In the genomic region with DNA sequence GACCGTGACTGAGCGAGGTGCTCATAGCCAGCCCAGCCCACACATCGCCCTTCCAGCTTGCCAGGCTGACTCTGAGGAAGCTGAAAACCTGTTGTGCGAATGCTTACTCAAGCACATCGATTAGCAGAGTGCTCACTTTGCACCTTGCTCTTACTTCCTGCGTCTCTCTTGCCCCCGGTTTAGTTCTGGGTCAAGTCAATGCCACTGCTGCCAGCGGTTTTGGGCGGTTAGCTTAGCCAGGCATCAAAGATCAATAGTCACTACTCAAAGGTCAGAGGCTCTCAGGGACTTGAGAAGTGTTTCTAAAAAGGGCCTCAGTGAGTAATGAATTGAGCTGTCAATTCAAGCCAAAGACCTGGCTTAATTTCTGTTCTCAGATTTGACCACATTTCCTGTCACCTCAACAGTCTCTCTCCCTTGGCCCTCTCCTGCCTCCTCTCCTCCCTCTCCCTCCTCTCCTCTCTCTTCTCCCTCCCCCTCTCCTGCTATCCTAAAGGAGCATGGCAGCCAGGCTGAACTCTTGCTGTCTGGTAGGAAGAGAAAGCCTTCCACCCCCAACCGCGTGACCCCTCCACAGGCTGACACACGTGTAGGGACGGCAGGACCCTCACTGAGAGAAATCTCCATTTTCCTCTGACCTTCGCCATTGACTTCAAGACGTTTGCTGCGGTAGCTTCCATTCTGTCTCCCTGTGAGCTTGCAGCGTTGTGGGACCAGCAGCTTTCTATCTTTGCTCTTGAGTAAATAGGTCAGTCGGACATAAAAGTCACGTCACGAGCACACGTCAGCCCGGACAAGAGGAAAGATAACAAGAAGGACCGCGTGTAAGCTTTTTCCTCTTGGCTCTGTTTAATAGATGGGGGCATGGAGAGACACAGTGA, we compare ENCODE assay signal across 10 mouse cellular contexts. TPM values are rescaled to one million over a fixed set of nuclear protein-coding genes. Genes with fewer than 3 reads are reported as not detected.
DNase-seq lines count a peak whose midpoint lies in the region; ATAC-seq and TF ChIP-seq lines count a peak whose summit lies in the region.
"Had no signal": no experiment of that assay in that cellular context is flagged by ENCODE, and none has a peak within 500 bp of the region (broad histone marks: within the 10 kb centered on the region; RNA-seq: fewer than 3 reads in every experiment).

No protein-coding gene starts in this region.

- no peaks in the 10 kb centered on the region for H3K36me3 ChIP-seq in midbrain, embryonic 11.5 days (ENCODE audit: control insufficient read depth, insufficient read depth, low read length)
- H3K36me3 ChIP-seq in midbrain, embryonic 16.5 days (ENCODE audit: control insufficient read depth, insufficient read depth, low read length): no peaks in the 10 kb centered on the region
- no peaks in the 10 kb centered on the region for H3K36me3 ChIP-seq in liver, embryonic 14.5 days (replicated peaks; ENCODE audit: control insufficient read depth, insufficient read depth, low read depth)
- no peaks in the 10 kb centered on the region for H3K36me3 ChIP-seq in stomach, embryonic 15.5 days
- H3K36me3 ChIP-seq: embryonic facial prominence, embryonic 13.5 days had no signal

- no peak overlapping the region for H3K4me3 ChIP-seq in midbrain, embryonic 11.5 days (ENCODE audit: low read depth, low read length)
- H3K4me3 ChIP-seq in midbrain, embryonic 16.5 days (ENCODE audit: low read depth, low read length): no peak overlapping the region
- H3K4me3 ChIP-seq in liver, embryonic 14.5 days (ENCODE audit: insufficient read depth in 1 of 2, low read depth in 2 of 2, low read length in 2 of 2): no peak overlapping the region
- no peak overlapping the region for H3K4me3 ChIP-seq in stomach, embryonic 15.5 days (replicated peaks)
- H3K4me3 ChIP-seq: embryonic facial prominence, embryonic 13.5 days; myocyte had no signal

- no peak overlapping the region for H3K27ac ChIP-seq in midbrain, embryonic 11.5 days (ENCODE audit: low read depth, low read length)
- no peak overlapping the region for H3K27ac ChIP-seq in midbrain, embryonic 16.5 days (ENCODE audit: low read length)
- no peak overlapping the region for H3K27ac ChIP-seq in liver, embryonic 14.5 days
- no peak overlapping the region; the same call in 1 of the 2 replicates for H3K27ac ChIP-seq in stomach, embryonic 15.5 days
- H3K27ac ChIP-seq: embryonic facial prominence, embryonic 13.5 days had no signal

- no peak for TF ChIP-seq CTCF in liver, embryonic 14.5 days (IDR thresholded peaks at IDR 0.05; ENCODE audit: low read depth)

- TF ChIP-seq EP300 in liver, embryonic 14.5 days (IDR thresholded peaks at IDR 0.05; ENCODE audit: low read depth): no peak

- no peak for ATAC-seq in midbrain, embryonic 11.5 days (ENCODE audit: low FRiP score)
- ATAC-seq in midbrain, embryonic 16.5 days: no peak
- no peak for ATAC-seq in liver, embryonic 14.5 days (ENCODE audit: insufficient read depth)
- ATAC-seq in stomach, embryonic 15.5 days (ENCODE audit: insufficient read depth, low FRiP score, low read depth): no peak

- 62% methylated on average over 24 of the region's 24 CpGs for WGBS in midbrain, embryonic 11.5 days
- 51% methylated on average over 24 of the region's 24 CpGs for WGBS in midbrain, embryonic 16.5 days
- WGBS in liver, embryonic 14.5 days (ENCODE audit: insufficient replicate concordance): 49% methylated on average over 24 of the region's 24 CpGs
- WGBS in stomach, embryonic 15.5 days: 45% methylated on average over 24 of the region's 24 CpGs

- DNase-seq in adrenal gland, adult (ENCODE audit: inconsistent age in 2 of 2, low spot score in 1 of 2): peak; percentile 28 to 60
- no peak for DNase-seq in adrenal gland, postnatal 10 days
- peak; percentile 85 for DNase-seq in midbrain, embryonic 11.5 days (ENCODE audit: low spot score, missing footprints)
- DNase-seq in liver, embryonic 14.5 days (ENCODE audit: low read depth in 3 of 3, low spot score in 3 of 3): no peak
- DNase-seq in frontal cortex, postnatal 14 days (ENCODE audit: low spot score in 2 of 2): no peak
- no peak for DNase-seq in cerebellum, adult 8-10 months

- H3K9me3 ChIP-seq in midbrain, embryonic 11.5 days (ENCODE audit: control insufficient read depth, low read length): no peaks in the 10 kb centered on the region
- H3K9me3 ChIP-seq in midbrain, embryonic 16.5 days (replicated peaks; ENCODE audit: control insufficient read depth, low read length, poor library complexity, severe bottlenecking): no peaks in the 10 kb centered on the region
- no peaks in the 10 kb centered on the region for H3K9me3 ChIP-seq in liver, embryonic 14.5 days (ENCODE audit: control insufficient read depth, low read length)
- no peaks in the 10 kb centered on the region for H3K9me3 ChIP-seq in stomach, embryonic 15.5 days
- H3K9me3 ChIP-seq: embryonic facial prominence, embryonic 13.5 days had no signal

- no peaks in the 10 kb centered on the region for H3K27me3 ChIP-seq in midbrain, embryonic 11.5 days (ENCODE audit: control insufficient read depth, insufficient read depth, low read length)
- H3K27me3 ChIP-seq in midbrain, embryonic 16.5 days (ENCODE audit: control insufficient read depth, insufficient read depth, low read depth, low read length): no peaks in the 10 kb centered on the region
- no peaks in the 10 kb centered on the region for H3K27me3 ChIP-seq in liver, embryonic 14.5 days (ENCODE audit: control insufficient read depth, insufficient read depth, low read length)
- H3K27me3 ChIP-seq in stomach, embryonic 15.5 days (replicated peaks): no peaks in the 10 kb centered on the region
- H3K27me3 ChIP-seq: embryonic facial prominence, embryonic 13.5 days had no signal

- H3K9ac ChIP-seq in midbrain, embryonic 11.5 days (ENCODE audit: low read length): no peak overlapping the region
- no peak overlapping the region for H3K9ac ChIP-seq in midbrain, embryonic 16.5 days (ENCODE audit: low read depth, low read length)
- H3K9ac ChIP-seq in liver, embryonic 14.5 days (replicated peaks): no peak overlapping the region
- no peak overlapping the region for H3K9ac ChIP-seq in stomach, embryonic 15.5 days
- H3K9ac ChIP-seq: embryonic facial prominence, embryonic 13.5 days had no signal

- H3K4me1 ChIP-seq in midbrain, embryonic 11.5 days (ENCODE audit: control insufficient read depth, insufficient read depth, low read length): peaks cover 10% of the 10 kb centered on the region; the same call in 1 of the 2 replicates
- H3K4me1 ChIP-seq in midbrain, embryonic 16.5 days (ENCODE audit: control insufficient read depth, insufficient read depth, low read length): peaks cover 5% of the 10 kb centered on the region
- peaks cover 48 to 61% of the 10 kb centered on the region in 2 experiments for H3K4me1 ChIP-seq in liver, embryonic 14.5 days (replicated peaks; ENCODE audit: control insufficient read depth in 2 of 2, insufficient read depth in 2 of 2, low read length in 1 of 2)
- H3K4me1 ChIP-seq in stomach, embryonic 15.5 days: 0 out of 2 replicates have a peak, but pooled peaks cover 3% of the 10 kb centered on the region
- H3K4me1 ChIP-seq: embryonic facial prominence, embryonic 13.5 days had no signal

- no peak overlapping the region for H3K4me2 ChIP-seq in midbrain, embryonic 11.5 days
- H3K4me2 ChIP-seq in midbrain, embryonic 16.5 days (ENCODE audit: low read length): no peak overlapping the region
- H3K4me2 ChIP-seq in liver, embryonic 14.5 days (ENCODE audit: low read depth): peak overlapping the region; percentile 7
- H3K4me2 ChIP-seq in stomach, embryonic 15.5 days: 0 out of 2 replicates have a peak overlapping the region, but pooled peaks have one; percentile 2
- H3K4me2 ChIP-seq: embryonic facial prominence, embryonic 13.5 days had no signal

RNA-seq across cellular contexts. Expression of a gene that starts 21.7 kb away (rescaled TPM):
- total RNA-seq in adrenal gland, postnatal 10 days (2021): 1 to 10 TPM; 2.7 to 3.9 TPM
- polyA plus RNA-seq in midbrain, embryonic 11.5 days (2014; fragmentation: Nextera tagmentation; extraction: Ambion mirVana): 3.6 TPM in 2 replicates
- polyA plus RNA-seq in midbrain, embryonic 16.5 days (2015; fragmentation: Nextera tagmentation; extraction: Ambion mirVana): 3.7 and 4.5 TPM in 2 replicates
- polyA plus RNA-seq in liver, embryonic 14.5 days (2012; rRNA removed): 5.8 and 8.0 TPM in 2 replicates
- 39.0 and 39.5 TPM in 2 replicates for polyA plus RNA-seq in liver, embryonic 14.5 days (2014; fragmentation: Nextera tagmentation; extraction: Ambion mirVana)
- 10.3 and 12.9 TPM in 2 replicates for polyA plus RNA-seq in stomach, embryonic 15.5 days (2015; fragmentation: Nextera tagmentation; extraction: Ambion mirVana)

RNA-seq across cellular contexts. Expression of a gene that starts 22.0 kb away (rescaled TPM):
- 10 to 100 TPM; 10.6 to 14.2 TPM for total RNA-seq in adrenal gland, postnatal 10 days (2021)
- polyA plus RNA-seq in midbrain, embryonic 11.5 days (2014; fragmentation: Nextera tagmentation; extraction: Ambion mirVana): 2.9 and 4.7 TPM in 2 replicates
- 4.2 and 4.3 TPM in 2 replicates for polyA plus RNA-seq in midbrain, embryonic 16.5 days (2015; fragmentation: Nextera tagmentation; extraction: Ambion mirVana)
- 2.1 and 2.3 TPM in 2 replicates for polyA plus RNA-seq in liver, embryonic 14.5 days (2012; rRNA removed)
- polyA plus RNA-seq in liver, embryonic 14.5 days (2014; fragmentation: Nextera tagmentation; extraction: Ambion mirVana): 3.4 and 3.8 TPM in 2 replicates
- 3.6 and 3.8 TPM in 2 replicates for polyA plus RNA-seq in stomach, embryonic 15.5 days (2015; fragmentation: Nextera tagmentation; extraction: Ambion mirVana)

Comparison
In these comparisons a context has a peak if more than half of its experiments do, and no peak if none do; other contexts are left out.
1. DNase-seq: peak in adrenal gland, adult (2 of 2) and midbrain, embryonic 11.5 days (single experiment); none in adrenal gland, postnatal 10 days (single experiment), liver, embryonic 14.5 days (0 of 3), frontal cortex, postnatal 14 days (0 of 2) and cerebellum, adult 8-10 months (single experiment).
2. H3K4me2 ChIP-seq: peak in liver, embryonic 14.5 days (single experiment) and stomach, embryonic 15.5 days (single experiment); none in midbrain, embryonic 11.5 days (single experiment) and midbrain, embryonic 16.5 days (single experiment).